Mouse (Mus musculus) small intestine, adult 2 months (tissue): ENCODE results near the gene Fam192a. TPM values are rescaled to one million over a fixed set of nuclear protein-coding genes. Genes with fewer than 3 reads are reported as not detected.

ENCODE experiments used
- H3K27ac ChIP-seq: fragments of 200-500 bp; 2 replicates; pipeline ENCODE4 v1.5.1; 2012; ENCODE audit warnings: low read depth, low read length, control low read depth, inconsistent platforms; ENCODE audit not compliant: insufficient read depth
- H3K27me3 ChIP-seq: fragments of 200-500 bp; 2 replicates; pipeline ENCODE4 v1.6.1; 2012; ENCODE audit warnings: mild to moderate bottlenecking, moderate library complexity, low read length, inconsistent platforms; ENCODE audit not compliant: control insufficient read depth, insufficient read depth
- H3K36me3 ChIP-seq: fragments of 200-500 bp; 2 replicates; pipeline ENCODE4 v1.6.1; 2012; ENCODE audit warnings: mild to moderate bottlenecking, low read length, control low read depth, inconsistent platforms; ENCODE audit not compliant: control insufficient read depth, insufficient read depth
- H3K4me1 ChIP-seq: fragments of 200-500 bp; 2 replicates; pipeline ENCODE4 v1.6.1; 2012; ENCODE audit warnings: low read length, inconsistent platforms, mixed read lengths; ENCODE audit not compliant: control insufficient read depth, insufficient read depth, insufficient read length
- H3K4me3 ChIP-seq: fragments of 200-500 bp; 2 replicates; pipeline ENCODE4 v1.5.1; 2012; ENCODE audit warnings: low read depth, mild to moderate bottlenecking, control low read depth, inconsistent platforms, low read length, moderate library complexity
- CTCF ChIP-seq: fragments of 200-500 bp; IDR thresholded peaks from 2 replicates; pipeline ENCODE4 v1.5.1; 2012; ENCODE audit warnings: low read depth, mild to moderate bottlenecking, control low read depth, inconsistent platforms, low read length, moderate library complexity, mixed read lengths; ENCODE audit not compliant: insufficient replicate concordance, insufficient read length; ENCODE audit errors: extremely low read depth
- POLR2A ChIP-seq: fragments of 200-500 bp; IDR thresholded peaks from 2 replicates; pipeline ENCODE4 v1.6.1; 2012; ENCODE audit warnings: low read depth, mild to moderate bottlenecking, control low read depth, inconsistent platforms, low read length, moderate library complexity
- WGBS: fragments of 180-500 bp; shearing (Covaris S2); methylation state at CpG from one replicate; pipeline ENCODE4 v1.1.7; 2018; 5-methylcytosine and 5-hydroxymethylcytosine counted together
- polyA plus RNA-seq: library from polyadenylated mRNA; depleted of rRNA; stranded (reverse); fragments of >200 nt; gene quantifications from 2 replicates; pipeline ENCODE4 v1.2.3, GENCODE M21; 2012; rRNA removed

The Fam192a gene
- 9.1 and 24.2 TPM in 2 replicates for polyA plus RNA-seq

GRCm38 (mm10) chr8:94601607-94602385 lies at the start of gene Fam192a, which contains the start of gene Rspry1:
TSS of gene Fam192a (minus strand) at chr8:94601997.
TSS of gene Rspry1 (plus strand) at chr8:94601937.
- Histone ChIP-seq H3K4me1 (peaks cover 3% of the 10 kb centered on the region; the same call in 1 of the 2 replicates), H3K4me3 (peak within 1 kb of the TSS; percentile 78), H3K27ac (peak within 1 kb of the TSS; percentile 69), H3K27me3 (no peaks in the 10 kb centered on the region), H3K36me3 (no peaks in the 10 kb centered on the region)
- whole genome bisulfite sequencing, result under 1% methylated on average over 55 of the region's 55 CpGs
- peak; percentile 84 for TF ChIP-seq POLR2A
- TF ChIP-seq CTCF, result no peak

- H3K4me1 ChIP-seq, result no peaks in the 10 kb centered on the region
- no peak for TF ChIP-seq CTCF
- TF ChIP-seq POLR2A, result no peak
- 91% methylated on average over 3 of the region's 3 CpGs for WGBS
- H3K27ac ChIP-seq, result no peak overlapping the region
- H3K27me3 ChIP-seq, result no peaks in the 10 kb centered on the region
- H3K36me3 ChIP-seq, result peaks cover 47% of the 10 kb centered on the region
- no peak overlapping the region for H3K4me3 ChIP-seq
Observed at GRCm38 (mm10) chr8:94649496-94649895, 47.7 kb upstream of the Fam192a start.

- H3K4me1 ChIP-seq, result no peaks in the 10 kb centered on the region
- H3K4me3 ChIP-seq, result no peak overlapping the region
- peaks cover 49% of the 10 kb centered on the region for H3K36me3 ChIP-seq
- WGBS, result 95% methylated on average over 3 of the region's 3 CpGs
- TF ChIP-seq CTCF, result no peak
- no peak overlapping the region for H3K27ac ChIP-seq
- no peaks in the 10 kb centered on the region for H3K27me3 ChIP-seq
Observed at GRCm38 (mm10) chr8:94646165-94646564, 44.4 kb upstream of the Fam192a start.

- TF ChIP-seq POLR2A (no peak), CTCF (no peak)
- no peak overlapping the region for H3K4me3 ChIP-seq
- no peak overlapping the region for H3K27ac ChIP-seq
- 67% methylated on average over 1 of the region's 1 CpGs for WGBS
- H3K4me1 ChIP-seq, result no peaks in the 10 kb centered on the region
- H3K36me3 ChIP-seq, result peaks cover 52% of the 10 kb centered on the region
- H3K27me3 ChIP-seq, result no peaks in the 10 kb centered on the region
Observed at GRCm38 (mm10) chr8:94645202-94645601, 43.4 kb upstream of the Fam192a start.

- H3K4me1 ChIP-seq, result no peaks in the 10 kb centered on the region
- peaks cover 56% of the 10 kb centered on the region for H3K36me3 ChIP-seq
- H3K4me3 ChIP-seq, result no peak overlapping the region
- WGBS, result 92% methylated on average over 3 of the region's 3 CpGs
- no peak overlapping the region for H3K27ac ChIP-seq
- no peaks in the 10 kb centered on the region for H3K27me3 ChIP-seq
- no peak for TF ChIP-seq POLR2A
- no peak for TF ChIP-seq CTCF
Observed at GRCm38 (mm10) chr8:94641938-94642337, 40.1 kb upstream of the Fam192a start.

- WGBS, result 82% methylated on average over 2 of the region's 2 CpGs
- no peaks in the 10 kb centered on the region for H3K4me1 ChIP-seq
- H3K27ac ChIP-seq, result no peak overlapping the region
- H3K27me3 ChIP-seq, result no peaks in the 10 kb centered on the region
- TF ChIP-seq POLR2A (no peak), CTCF (no peak)
- H3K36me3 ChIP-seq, result peaks cover 56% of the 10 kb centered on the region
- no peak overlapping the region for H3K4me3 ChIP-seq
Observed at GRCm38 (mm10) chr8:94641183-94641582, 39.4 kb upstream of the Fam192a start.

- TF ChIP-seq CTCF (no peak), POLR2A (no peak)
- H3K4me3 ChIP-seq, result no peak overlapping the region
- H3K36me3 ChIP-seq, result peaks cover 55% of the 10 kb centered on the region
- H3K4me1 ChIP-seq, result no peaks in the 10 kb centered on the region
- H3K27me3 ChIP-seq, result no peaks in the 10 kb centered on the region
- no peak overlapping the region for H3K27ac ChIP-seq
Observed at GRCm38 (mm10) chr8:94634211-94634610, 32.4 kb upstream of the Fam192a start.
